Mouse (Mus musculus) spleen, adult 2 months (tissue): ENCODE measurements at regions not wholly inside any gene's neighbourhood (a gene's known extent, or its start where the extent isn't known, plus 50 kb on each side); places are given as distances from the start of the nearest gene placed in this dataset.

ENCODE experiments used
- DNase-seq, 2 experiments: peaks; one replicate each; pipeline versions ENCODE4 v3.0.0 to v3.0.0-alpha.2; 2012 to 2021; ENCODE audit warnings: low spot score in 2 of 2, low read depth in 1 of 2
- H3K27ac ChIP-seq: fragments of 200-500 bp; 2 replicates; pipeline ENCODE4 v1.5.1; 2012; ENCODE audit warnings: low read length, inconsistent platforms; ENCODE audit not compliant: insufficient read depth
- H3K27me3 ChIP-seq: fragments of 200-500 bp; 2 replicates; pipeline ENCODE4 v1.6.1; 2012; ENCODE audit warnings: mild to moderate bottlenecking, moderate library complexity, low read length, inconsistent platforms; ENCODE audit not compliant: control insufficient read depth, insufficient read depth
- H3K36me3 ChIP-seq: fragments of 200-500 bp; 2 replicates; pipeline ENCODE4 v1.6.1; 2012; ENCODE audit warnings: mild to moderate bottlenecking, low read length, inconsistent platforms; ENCODE audit not compliant: control insufficient read depth, insufficient read depth
- H3K4me1 ChIP-seq: fragments of 200-500 bp; 2 replicates; pipeline ENCODE4 v1.6.1; 2011; ENCODE audit warnings: inconsistent platforms; ENCODE audit not compliant: control insufficient read depth, insufficient read depth, insufficient read length
- H3K4me3 ChIP-seq: fragments of 200-500 bp; 2 replicates; pipeline ENCODE4 v1.5.1; 2011; ENCODE audit warnings: mild to moderate bottlenecking, inconsistent platforms; ENCODE audit not compliant: insufficient read depth, insufficient read length; ENCODE audit errors: extremely low read depth
- CTCF ChIP-seq: fragments of 200-500 bp; IDR thresholded peaks from 2 replicates; pipeline ENCODE4 v1.5.1; 2011; ENCODE audit warnings: mild to moderate bottlenecking, inconsistent platforms; ENCODE audit not compliant: insufficient read depth, insufficient read length, insufficient replicate concordance; ENCODE audit errors: extremely low read depth
- POLR2A ChIP-seq: fragments of 200-500 bp; IDR thresholded peaks from 2 replicates; pipeline ENCODE4 v1.6.1; 2011; ENCODE audit warnings: low read depth, low read length, inconsistent platforms
- WGBS: fragments of 180-500 bp; shearing (Covaris S2); methylation state at CpG from one replicate; pipeline ENCODE4 v1.1.7; 2018; 5-methylcytosine and 5-hydroxymethylcytosine counted together

DNA sequence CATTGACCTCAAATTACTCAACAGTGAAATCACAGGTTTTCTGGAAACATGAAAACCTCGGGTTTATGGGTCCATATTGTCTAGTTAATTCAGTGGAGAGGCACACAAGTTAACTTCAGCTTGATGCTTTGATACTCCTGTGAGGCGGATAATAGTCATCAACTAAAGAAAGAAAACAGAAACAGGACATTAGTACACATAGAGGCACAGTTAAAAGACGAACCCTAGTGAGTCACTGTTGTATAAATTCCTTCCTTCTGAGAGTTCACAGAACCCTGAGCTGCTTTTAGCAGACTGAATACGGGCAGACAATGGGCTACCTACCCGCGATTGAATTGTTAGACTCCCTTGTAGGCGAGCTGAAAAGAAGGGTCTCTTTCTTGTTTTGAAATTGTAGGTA lies 101.7 kb downstream of the Tmx1 start:
- TF ChIP-seq POLR2A (no peak), CTCF (no peak)
- Histone ChIP-seq H3K27me3 (no peaks in the 10 kb centered on the region), H3K4me3 (no peak overlapping the region), H3K4me1 (no peaks in the 10 kb centered on the region), H3K27ac (no peak overlapping the region), H3K36me3 (no peaks in the 10 kb centered on the region)
- DNase-seq = no peak
- WGBS = 73% methylated on average over 7 of the region's 7 CpGs

DNA sequence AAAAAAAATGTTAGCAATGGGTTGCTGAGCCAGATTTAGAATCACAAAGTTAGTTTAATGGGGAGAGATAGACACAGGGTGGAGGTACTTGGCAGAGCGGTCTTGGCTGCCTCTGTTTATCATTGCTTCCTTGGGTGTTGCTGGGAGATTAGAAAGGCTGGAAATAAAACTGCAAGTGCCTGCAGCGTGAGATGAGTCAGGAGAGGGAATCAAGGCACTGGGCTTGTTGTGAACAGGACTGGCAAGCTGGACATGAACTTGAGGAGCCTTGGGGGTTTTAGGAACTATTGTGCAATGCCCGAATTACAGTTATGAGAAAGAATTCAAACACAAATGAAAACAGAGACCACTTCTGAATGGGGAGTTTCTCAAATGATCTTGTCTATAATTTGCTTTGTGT lies 102.8 kb downstream of the Tmx1 start:
- WGBS = 68% methylated on average over 3 of the region's 3 CpGs

DNA sequence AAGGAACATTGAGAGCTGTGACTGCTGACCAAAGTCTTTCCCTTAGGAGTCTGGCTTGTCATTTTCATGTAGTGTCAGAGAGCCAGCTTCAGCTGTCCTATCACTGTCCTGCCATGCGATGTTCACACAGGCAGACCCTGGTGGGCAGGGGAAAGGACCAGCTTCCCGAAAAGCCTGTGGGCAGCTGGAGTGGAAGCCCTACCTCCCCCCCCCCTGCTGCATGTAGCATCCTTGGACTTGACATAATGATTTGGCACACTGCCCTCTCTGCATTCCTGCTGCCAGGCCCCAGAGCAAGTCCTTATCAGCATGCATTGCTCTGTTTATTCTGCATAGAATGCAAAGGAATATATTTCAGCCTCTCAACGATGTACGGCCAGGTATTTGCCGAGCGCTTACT lies 103.9 kb downstream of the Tmx1 start:
- WGBS = 89% methylated on average over 6 of the region's 6 CpGs
- Histone ChIP-seq H3K4me3 (no peak overlapping the region), H3K4me1 (no peaks in the 10 kb centered on the region), H3K36me3 (no peaks in the 10 kb centered on the region), H3K27ac (no peak overlapping the region), H3K27me3 (no peaks in the 10 kb centered on the region)
- no peak for TF ChIP-seq POLR2A
- no peak for TF ChIP-seq CTCF
- DNase-seq = no peak

More for the DNA sequence above, 102.8 kb downstream of the Tmx1 start:
- H3K27me3 ChIP-seq = no peaks in the 10 kb centered on the region
- H3K4me1 ChIP-seq = no peaks in the 10 kb centered on the region
- no peak overlapping the region for H3K27ac ChIP-seq
- H3K4me3 ChIP-seq = no peak overlapping the region
- DNase-seq = no peak
- no peaks in the 10 kb centered on the region for H3K36me3 ChIP-seq
- no peak for TF ChIP-seq CTCF
- no peak for TF ChIP-seq POLR2A

DNA sequence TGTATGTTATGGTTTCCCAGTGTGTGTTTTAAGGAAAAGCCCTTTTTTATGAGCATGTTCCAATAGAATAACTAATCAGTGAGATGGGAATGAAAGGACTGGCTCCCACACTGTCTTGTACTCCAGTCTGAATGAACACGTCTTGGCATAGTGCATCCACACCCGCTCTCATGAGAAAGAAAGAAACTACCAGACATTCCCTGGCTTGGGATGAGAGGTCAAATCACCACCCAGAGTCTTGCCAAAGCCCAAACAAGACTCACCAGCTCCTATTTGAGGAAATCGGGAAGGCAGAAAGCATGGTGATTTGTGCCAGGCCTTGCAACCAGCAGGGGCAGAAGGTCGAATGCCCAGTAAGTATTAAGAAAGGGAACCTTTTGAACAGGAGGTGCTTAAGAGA lies 110.6 kb downstream of the Tmx1 start:
- Histone ChIP-seq H3K36me3 (no peaks in the 10 kb centered on the region), H3K27me3 (no peaks in the 10 kb centered on the region), H3K4me3 (no peak overlapping the region), H3K27ac (no peak overlapping the region; the same call in 1 of the 2 replicates), H3K4me1 (no peaks in the 10 kb centered on the region)
- WGBS = 89% methylated on average over 4 of the region's 4 CpGs
- no peak for DNase-seq
- no peak for TF ChIP-seq POLR2A
- TF ChIP-seq CTCF = no peak

DNA sequence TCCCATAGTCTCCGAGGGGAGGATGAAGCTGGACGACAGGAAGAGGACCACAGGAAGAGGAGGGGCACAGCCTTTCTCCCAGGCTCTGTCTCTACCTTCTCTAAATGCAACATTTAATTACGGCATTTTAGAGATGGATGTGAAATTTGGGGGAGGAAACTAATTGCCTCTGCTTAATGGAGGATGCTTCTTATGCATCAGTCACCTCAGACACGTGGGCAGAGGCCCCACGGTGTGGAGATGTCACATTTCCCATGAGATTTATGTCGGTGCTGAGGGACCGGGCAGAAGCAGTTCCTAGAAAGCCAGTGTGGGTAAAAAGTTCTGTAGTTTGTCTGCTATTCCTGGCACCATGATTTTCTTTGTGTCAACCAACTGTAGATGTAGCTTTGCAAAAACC lies 122.8 kb downstream of the Tmx1 start:
- WGBS = 29% methylated on average over 7 of the region's 7 CpGs
- Histone ChIP-seq H3K27ac (no peak overlapping the region), H3K27me3 (no peaks in the 10 kb centered on the region), H3K36me3 (no peaks in the 10 kb centered on the region), H3K4me3 (no peak overlapping the region), H3K4me1 (no peaks in the 10 kb centered on the region)
- no peak for DNase-seq
- TF ChIP-seq POLR2A (no peak), CTCF (no peak)

DNA sequence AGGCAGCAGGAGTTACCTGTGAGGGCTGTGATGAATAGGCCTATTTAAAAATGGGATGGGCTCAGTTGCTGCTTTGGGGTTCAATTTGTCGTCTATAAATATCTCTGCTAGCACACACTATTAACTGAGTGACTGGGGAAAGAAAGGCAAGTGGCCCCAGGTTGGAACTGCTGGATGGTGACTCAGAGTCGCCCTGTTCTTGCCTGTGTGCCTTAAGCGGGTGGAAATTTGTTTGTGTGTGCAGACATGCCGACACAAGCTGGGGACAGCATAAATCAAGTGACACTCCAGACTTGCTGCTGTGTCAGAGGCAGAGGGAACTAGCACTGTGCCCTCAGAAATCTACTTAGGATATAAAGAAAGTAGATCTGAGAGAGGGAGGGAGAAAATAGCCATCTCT lies 124.9 kb downstream of the Tmx1 start:
- DNase-seq = no peak
- no peak overlapping the region for H3K4me3 ChIP-seq
- H3K27me3 ChIP-seq = no peaks in the 10 kb centered on the region
- TF ChIP-seq CTCF (no peak), POLR2A (no peak)
- H3K4me1 ChIP-seq = no peaks in the 10 kb centered on the region
- H3K36me3 ChIP-seq = no peaks in the 10 kb centered on the region
- 66% methylated on average over 4 of the region's 4 CpGs for WGBS
- no peak overlapping the region for H3K27ac ChIP-seq

DNA sequence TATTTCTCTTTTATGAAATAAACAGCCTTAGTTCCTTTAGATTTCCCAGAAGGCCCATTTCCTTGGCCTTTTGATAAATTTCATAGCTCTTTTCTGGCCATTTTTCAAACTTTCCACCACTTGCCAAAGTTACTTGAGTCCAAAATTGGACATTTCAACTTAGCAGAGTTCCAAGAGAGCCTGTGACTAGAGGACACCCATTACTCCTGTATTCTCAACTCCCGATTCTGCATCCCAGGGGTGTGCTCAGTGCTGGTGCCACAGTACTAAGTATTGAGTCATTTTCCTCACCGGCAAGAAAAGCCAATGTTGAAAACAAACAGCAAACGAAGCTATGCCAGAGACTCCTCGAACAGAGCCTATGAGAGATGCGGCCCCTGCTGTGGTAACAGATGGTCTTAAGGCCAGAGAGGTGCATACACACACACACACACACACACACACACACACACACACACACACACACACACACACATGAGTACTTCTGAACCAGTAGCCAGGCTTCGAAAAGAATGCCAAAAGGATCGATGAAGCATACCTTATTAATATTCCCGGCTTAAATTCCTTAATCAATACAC lies 126.5 kb downstream of the Tmx1 start:
- 86% methylated on average over 8 of the region's 8 CpGs for WGBS

DNA sequence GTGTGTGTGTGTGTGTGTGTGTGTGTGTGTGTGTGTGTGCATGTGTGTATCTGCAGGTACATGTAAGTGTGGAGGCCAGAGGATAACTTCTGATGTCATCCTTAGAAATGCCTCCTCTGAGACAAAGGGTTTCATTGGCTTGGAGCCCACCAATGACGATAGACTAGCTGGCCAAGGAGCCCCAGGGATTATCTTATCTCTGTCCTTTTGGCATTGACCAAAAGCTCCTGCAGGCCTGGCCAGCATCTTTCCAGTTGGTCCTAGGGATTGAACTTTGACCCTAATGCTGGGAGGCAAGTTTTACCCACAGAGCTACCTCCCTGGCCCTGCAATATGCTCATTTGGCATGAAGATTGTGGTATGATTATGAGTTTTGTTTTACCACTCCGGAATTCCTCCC lies 133.3 kb downstream of the Tmx1 start:
- H3K27me3 ChIP-seq = no peaks in the 10 kb centered on the region
- TF ChIP-seq POLR2A (no peak), CTCF (no peak)
- H3K4me3 ChIP-seq = no peak overlapping the region
- H3K36me3 ChIP-seq = no peaks in the 10 kb centered on the region
- WGBS = 92% methylated on average over 2 of the region's 2 CpGs
- no peak for DNase-seq
- no peaks in the 10 kb centered on the region for H3K4me1 ChIP-seq
- no peak overlapping the region for H3K27ac ChIP-seq

More for the DNA sequence above, 126.5 kb downstream of the Tmx1 start:
- Histone ChIP-seq H3K36me3 (no peaks in the 10 kb centered on the region), H3K4me3 (no peak overlapping the region), H3K27ac (no peak overlapping the region), H3K4me1 (no peaks in the 10 kb centered on the region), H3K27me3 (no peaks in the 10 kb centered on the region)
- TF ChIP-seq POLR2A (no peak), CTCF (no peak)
- DNase-seq = no peak
